28 mouse cellular contexts compared by ENCODE assay signal in the genomic region with DNA sequence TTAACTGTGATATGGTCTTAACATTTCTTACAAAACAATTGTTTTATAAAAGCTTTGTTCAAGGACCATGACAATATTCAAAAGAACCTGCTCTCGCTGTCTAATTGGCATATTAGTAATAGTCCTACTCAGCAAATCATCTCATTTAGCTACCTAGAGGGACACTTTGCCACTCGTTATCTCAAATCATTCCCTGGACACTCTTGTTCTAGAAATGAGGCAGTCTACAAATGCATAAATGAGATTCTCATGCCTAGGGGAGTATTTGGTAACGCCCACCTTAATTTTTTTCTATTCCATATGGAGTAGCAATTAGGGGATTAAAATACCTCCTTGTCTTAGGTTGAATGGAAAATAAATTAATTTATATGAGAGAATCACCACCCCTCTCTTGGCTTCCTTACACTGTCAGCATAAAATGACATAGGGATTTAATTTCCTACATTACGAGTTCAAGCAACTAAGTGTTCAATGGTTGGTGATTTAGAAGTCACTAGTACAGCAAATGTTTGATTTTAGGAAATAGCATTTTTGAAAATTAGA.
DNase-seq lines count a peak whose midpoint lies in the region; ATAC-seq and TF ChIP-seq lines count a peak whose summit lies in the region.
"Had no signal": no experiment of that assay in that cellular context is flagged by ENCODE, and none has a peak within 500 bp of the region (broad histone marks: within the 10 kb centered on the region; RNA-seq: fewer than 3 reads in every experiment).

No protein-coding gene starts in this region.

- TF ChIP-seq CTCF in hindbrain, postnatal 0 days (IDR thresholded peaks at IDR 0.05; ENCODE audit: low read depth), result no peak
- TF ChIP-seq CTCF in midbrain, postnatal 0 days (IDR thresholded peaks at IDR 0.05), result no peak
- TF ChIP-seq CTCF in brain, embryonic 14.5 days (IDR thresholded peaks at IDR 0.05; ENCODE audit: borderline replicate concordance, extremely low read depth, insufficient read depth, insufficient read length), result no peak

- no peaks in the 10 kb centered on the region for H3K4me1 ChIP-seq in hindbrain, embryonic 11.5 days (replicated peaks; ENCODE audit: control insufficient read depth, insufficient read depth, low read length)
- H3K4me1 ChIP-seq in hindbrain, postnatal 0 days (ENCODE audit: insufficient read depth, low read length), result no peaks in the 10 kb centered on the region
- no peaks in the 10 kb centered on the region for H3K4me1 ChIP-seq in midbrain, postnatal 0 days (ENCODE audit: insufficient read depth, low read length)
- H3K4me1 ChIP-seq in midbrain, embryonic 13.5 days (replicated peaks), result no peaks in the 10 kb centered on the region
- H3K4me1 ChIP-seq: embryonic facial prominence, embryonic 15.5 days; intestine, embryonic 15.5 days had no signal

- ATAC-seq in hindbrain, embryonic 11.5 days (ENCODE audit: low FRiP score), result 0 out of 2 replicates have a peak, but pooled peaks have one; percentile 12
- no peak for ATAC-seq in hindbrain, postnatal 0 days
- no peak for ATAC-seq in midbrain, postnatal 0 days (ENCODE audit: low FRiP score)
- ATAC-seq in midbrain, embryonic 13.5 days, result no peak
- ATAC-seq: forebrain, embryonic 14.5 days; forebrain, postnatal 0 days; intestine, embryonic 15.5 days; Patski had no signal

- H3K4me3 ChIP-seq in hindbrain, embryonic 11.5 days (ENCODE audit: low read depth, low read length), result no peak overlapping the region
- H3K4me3 ChIP-seq in hindbrain, postnatal 0 days (ENCODE audit: low read length), result no peak overlapping the region
- H3K4me3 ChIP-seq in midbrain, postnatal 0 days (ENCODE audit: low read depth, low read length), result no peak overlapping the region
- no peak overlapping the region for H3K4me3 ChIP-seq in midbrain, embryonic 13.5 days (replicated peaks)
- H3K4me3 ChIP-seq: embryonic facial prominence, embryonic 15.5 days; gastrocnemius, adult 2 months; intestine, embryonic 15.5 days had no signal

- H3K27me3 ChIP-seq in hindbrain, embryonic 11.5 days (ENCODE audit: control insufficient read depth, insufficient read depth, low read length), result no peaks in the 10 kb centered on the region
- no peaks in the 10 kb centered on the region for H3K27me3 ChIP-seq in hindbrain, postnatal 0 days (ENCODE audit: insufficient read depth, low read length)
- H3K27me3 ChIP-seq in midbrain, postnatal 0 days (ENCODE audit: insufficient read depth, low read length), result no peaks in the 10 kb centered on the region
- H3K27me3 ChIP-seq in midbrain, embryonic 13.5 days, result no peaks in the 10 kb centered on the region
- H3K27me3 ChIP-seq: CH12.LX; embryonic facial prominence, embryonic 15.5 days; intestine, embryonic 15.5 days; Patski had no signal

- no peaks in the 10 kb centered on the region for H3K9me3 ChIP-seq in hindbrain, embryonic 11.5 days (ENCODE audit: control insufficient read depth, low read length)
- no peaks in the 10 kb centered on the region for H3K9me3 ChIP-seq in hindbrain, postnatal 0 days (ENCODE audit: low read length)
- no peaks in the 10 kb centered on the region for H3K9me3 ChIP-seq in midbrain, postnatal 0 days (ENCODE audit: low read length)
- H3K9me3 ChIP-seq in midbrain, embryonic 13.5 days, result no peaks in the 10 kb centered on the region
- H3K9me3 ChIP-seq: embryonic facial prominence, embryonic 15.5 days; G1E; intestine, embryonic 15.5 days had no signal

- no peak overlapping the region for H3K9ac ChIP-seq in hindbrain, embryonic 11.5 days (ENCODE audit: low read depth, low read length)
- H3K9ac ChIP-seq in hindbrain, postnatal 0 days (replicated peaks; ENCODE audit: low read length), result no peak overlapping the region
- H3K9ac ChIP-seq in midbrain, postnatal 0 days (replicated peaks; ENCODE audit: low read length, poor library complexity, severe bottlenecking), result no peak overlapping the region
- H3K9ac ChIP-seq in midbrain, embryonic 13.5 days (replicated peaks), result no peak overlapping the region
- H3K9ac ChIP-seq: embryonic facial prominence, embryonic 15.5 days; forebrain, postnatal 0 days; hindbrain, embryonic 14.5 days; intestine, embryonic 15.5 days had no signal

- no peaks in the 10 kb centered on the region for H3K36me3 ChIP-seq in hindbrain, embryonic 11.5 days (ENCODE audit: control insufficient read depth, insufficient read depth, low read length)
- no peaks in the 10 kb centered on the region for H3K36me3 ChIP-seq in hindbrain, postnatal 0 days (ENCODE audit: insufficient read depth, low read length)
- peaks cover under 1% of the 10 kb centered on the region; the same call in 1 of the 2 replicates for H3K36me3 ChIP-seq in midbrain, postnatal 0 days (ENCODE audit: insufficient read depth, low read length)
- H3K36me3 ChIP-seq in midbrain, embryonic 13.5 days, result no peaks in the 10 kb centered on the region
- H3K36me3 ChIP-seq: embryonic facial prominence, embryonic 15.5 days; G1E; intestine, embryonic 15.5 days had no signal

- no peak for DNase-seq in hindbrain, embryonic 11.5 days (ENCODE audit: low spot score)
- no peak for DNase-seq in hindbrain, postnatal 0 days (ENCODE audit: low spot score)
- DNase-seq in midbrain, postnatal 0 days (ENCODE audit: low spot score), result peak; percentile 1
- DNase-seq in brain, embryonic 14.5 days (ENCODE audit: low read depth), result peak; percentile 14
- no peak for DNase-seq in cerebellum, adult 11-12 months
- DNase-seq: adrenal gland, postnatal 10 days; adrenal gland, postnatal 36 days; B cell, adult 2 months; cerebellum, adult 11 months; cerebellum, adult 8-10 months; cerebellum, postnatal 10 days; cerebellum, postnatal 36 days; embryo, embryonic 11 days; forebrain, postnatal 0 days; gastrocnemius, adult 2 months; gastrocnemius, postnatal 14 days; heart, adult 11 months; heart, postnatal 36 days; kidney, adult 11 months had no signal

- no peak overlapping the region for H3K4me2 ChIP-seq in hindbrain, embryonic 11.5 days (replicated peaks; ENCODE audit: low read depth, low read length)
- no peak overlapping the region for H3K4me2 ChIP-seq in hindbrain, postnatal 0 days (ENCODE audit: low read depth, low read length)
- H3K4me2 ChIP-seq in midbrain, postnatal 0 days (ENCODE audit: low read depth, low read length, poor library complexity, severe bottlenecking), result no peak overlapping the region
- no peak overlapping the region for H3K4me2 ChIP-seq in midbrain, embryonic 13.5 days (replicated peaks)
- H3K4me2 ChIP-seq: embryonic facial prominence, embryonic 15.5 days; heart, embryonic 11.5 days; hindbrain, embryonic 14.5 days; intestine, embryonic 15.5 days had no signal

- 79% methylated on average over 4 of the region's 4 CpGs for WGBS in hindbrain, embryonic 11.5 days
- WGBS in hindbrain, postnatal 0 days, result 63% methylated on average over 4 of the region's 4 CpGs
- WGBS in midbrain, postnatal 0 days, result 62% methylated on average over 4 of the region's 4 CpGs
- WGBS in midbrain, embryonic 13.5 days, result 63% methylated on average over 4 of the region's 4 CpGs

- TF ChIP-seq POLR2A in brain, embryonic 14.5 days (IDR thresholded peaks at IDR 0.05; ENCODE audit: borderline replicate concordance, extremely low read depth, insufficient read depth, insufficient read length, poor library complexity, severe bottlenecking), result no peak

- no peak overlapping the region for H3K27ac ChIP-seq in hindbrain, embryonic 11.5 days (ENCODE audit: low read depth, low read length)
- H3K27ac ChIP-seq in hindbrain, postnatal 0 days, result no peak overlapping the region
- H3K27ac ChIP-seq in midbrain, postnatal 0 days (ENCODE audit: low read depth, low read length), result no peak overlapping the region
- no peak overlapping the region for H3K27ac ChIP-seq in midbrain, embryonic 13.5 days
- H3K27ac ChIP-seq: embryonic facial prominence, embryonic 15.5 days; gastrocnemius, adult 2 months; hindbrain, embryonic 14.5 days; intestine, embryonic 15.5 days had no signal

Comparison
In these comparisons a context has a peak if more than half of its experiments do, and no peak if none do; other contexts are left out.
1. DNase-seq: peak in midbrain, postnatal 0 days (single experiment) and brain, embryonic 14.5 days (single experiment); none in hindbrain, embryonic 11.5 days (single experiment), hindbrain, postnatal 0 days (single experiment) and cerebellum, adult 11-12 months (single experiment).